Mouse (Mus musculus): ENCODE measurements around the gene Klk1b16. TPM values are rescaled to one million over a fixed set of nuclear protein-coding genes. Genes with fewer than 3 reads are reported as not detected.
"Not testable (repeated sequence)": the region's sequence is repeated elsewhere in the genome, so short reads cannot be mapped to it uniquely, and the experiment has no call there.

Klk1b16 gene
- not detected in 3 replicates for total RNA-seq (2017)

DNA sequence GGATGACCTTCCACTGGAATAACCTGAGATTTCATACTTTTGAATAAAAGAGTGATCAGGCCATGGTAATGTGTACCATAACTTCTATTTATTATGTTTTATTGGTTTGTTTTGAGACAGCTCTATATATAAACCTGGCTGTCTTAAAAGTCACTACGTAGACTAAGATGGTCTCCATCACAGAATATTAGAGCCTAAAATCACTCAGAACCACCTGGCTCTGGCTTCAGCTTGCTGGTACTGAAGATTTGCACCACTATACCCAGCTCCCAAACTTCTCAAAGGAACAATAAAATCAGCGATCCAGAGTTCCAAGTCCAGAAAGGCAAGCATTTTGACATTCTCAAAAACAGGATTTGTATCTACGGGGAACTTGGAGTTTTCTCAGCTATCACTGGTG is at the start of gene Klk1b16:
TSS of gene Klk1b16 (plus strand) at position 301 of the 400 bp plus-strand sequence.
- no peak for ATAC-seq (replicated peaks; ENCODE audit: insufficient number of reproducible peaks, low FRiP score, low TSS enrichment, poor library complexity, severe bottlenecking)

GRCm38 (mm10) chr7:44096111-44096510 is 40.5 kb upstream of the Klk1b16 start:
- no peak for ATAC-seq (replicated peaks; ENCODE audit: insufficient number of reproducible peaks, low FRiP score, low TSS enrichment, poor library complexity, severe bottlenecking)

DNA sequence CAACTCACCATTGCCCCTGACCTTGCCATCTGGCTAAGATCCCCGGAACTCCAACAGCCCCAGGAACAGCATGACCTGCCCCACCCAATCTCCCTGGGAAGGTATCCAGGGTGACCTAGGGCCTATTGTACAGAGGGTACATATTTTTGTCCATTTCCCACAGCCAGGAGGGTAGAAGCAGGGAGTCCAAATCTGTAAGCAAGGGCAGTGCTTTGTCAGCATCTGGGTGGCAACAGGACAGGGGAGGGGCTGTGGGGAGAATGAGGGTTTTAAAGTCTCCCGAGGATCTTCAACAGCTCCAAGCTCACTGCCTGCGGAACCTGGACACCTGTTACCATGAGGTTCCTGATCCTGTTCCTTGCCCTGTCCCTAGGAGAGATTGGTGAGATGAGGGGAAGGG is 34.5 kb upstream of the Klk1b16 start, which contains the start of gene Klk1b21:
TSS of gene Klk1b21 (plus strand) at position 301 of the 400 bp plus-strand sequence.
- not testable (repeated sequence) for ATAC-seq (replicated peaks; ENCODE audit: insufficient number of reproducible peaks, low FRiP score, low TSS enrichment, poor library complexity, severe bottlenecking)

DNA sequence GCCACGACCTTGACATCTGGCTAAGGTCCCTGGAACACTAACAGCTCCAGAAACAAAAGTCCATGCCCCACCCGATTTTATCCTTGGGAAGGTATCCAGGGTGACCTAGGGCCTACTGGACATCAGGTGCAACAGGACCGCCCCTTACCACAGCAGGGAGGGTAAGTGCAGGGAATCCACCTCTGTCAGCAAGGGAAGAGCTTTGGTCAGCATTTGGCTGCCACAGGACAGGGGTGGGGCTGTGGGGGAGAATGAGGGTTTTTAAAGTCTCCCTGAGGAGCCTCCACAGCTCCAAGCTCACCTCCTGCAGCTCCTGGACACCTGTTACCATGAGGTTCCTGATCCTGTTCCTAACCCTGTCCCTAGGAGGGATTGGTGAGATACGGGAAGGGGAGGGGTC is 24.2 kb upstream of the Klk1b16 start, which contains the start of gene Klk1b22:
TSS of gene Klk1b22 (plus strand) at position 301 of the 400 bp plus-strand sequence.
- no peak for ATAC-seq (replicated peaks; ENCODE audit: insufficient number of reproducible peaks, low FRiP score, low TSS enrichment, poor library complexity, severe bottlenecking)

GRCm38 (mm10) chr7:44123445-44123844 is 13.1 kb upstream of the Klk1b16 start:
- no peak for ATAC-seq (replicated peaks; ENCODE audit: insufficient number of reproducible peaks, low FRiP score, low TSS enrichment, poor library complexity, severe bottlenecking)

GRCm38 (mm10) chr7:44179299-44180045 is 42.9 kb downstream of the Klk1b16 start:
- no peak for ATAC-seq (replicated peaks; ENCODE audit: insufficient number of reproducible peaks, low FRiP score, low TSS enrichment, poor library complexity, severe bottlenecking)

- ATAC-seq (replicated peaks; ENCODE audit: insufficient number of reproducible peaks, low FRiP score, low TSS enrichment, poor library complexity, severe bottlenecking) = not testable (repeated sequence)
Observed at GRCm38 (mm10) chr7:44186516-44186915, 49.9 kb downstream of the Klk1b16 start.

GRCm38 (mm10) chr7:44187936-44188335 is 51.4 kb downstream of the Klk1b16 start, which contains the start of gene Klk1b24:
Klk1b24 (plus strand) TSS chr7:44188236.
- ATAC-seq (replicated peaks; ENCODE audit: insufficient number of reproducible peaks, low FRiP score, low TSS enrichment, poor library complexity, severe bottlenecking) = not testable (repeated sequence)

Other genes starting within 250 kb of the Klk1b16 start
- gene Klk15, start 203.0 kb upstream of the Klk1b16 start, total RNA-seq (2017) = not detected in 3 replicates
- not detected in 3 replicates for gene Klk1b8, start 186.1 kb upstream of the Klk1b16 start, total RNA-seq (2017)
- not detected in 3 replicates for gene Klk1b1, start 170.0 kb upstream of the Klk1b16 start, total RNA-seq (2017)
- not detected in 3 replicates for gene Klk1b9, start 160.7 kb upstream of the Klk1b16 start, total RNA-seq (2017)
- gene Klk1b11, start 140.9 kb upstream of the Klk1b16 start, total RNA-seq (2017) = not detected in 3 replicates
- not detected in 3 replicates for gene Klk1b26, start 124.6 kb upstream of the Klk1b16 start, total RNA-seq (2017)
- 2.3 TPM in 1 of 3 replicates, not detected in the others for gene Klk1b27, start 84.5 kb upstream of the Klk1b16 start, total RNA-seq (2017)
- gene Klk1b21, start 34.4 kb upstream of the Klk1b16 start, total RNA-seq (2017) = not detected in 3 replicates
- not detected in 3 replicates for gene Klk1b22, start 24.1 kb upstream of the Klk1b16 start, total RNA-seq (2017)
- gene Klk1b24, start 51.5 kb downstream of the Klk1b16 start, total RNA-seq (2017) = not detected in 3 replicates
- not detected in 3 replicates for gene Klk1b3, start 61.4 kb downstream of the Klk1b16 start, total RNA-seq (2017)
- not detected in 3 replicates for gene Klk1b4, start 70.7 kb downstream of the Klk1b16 start, total RNA-seq (2017)
- not detected in 3 replicates for gene Klk1b5, start 79.2 kb downstream of the Klk1b16 start, total RNA-seq (2017)
- gene Klk1, start 88.6 kb downstream of the Klk1b16 start, total RNA-seq (2017) = not detected in 3 replicates
- gene Gm36864, start 99.4 kb downstream of the Klk1b16 start, total RNA-seq (2017) = not detected in 3 replicates
- 0.49 to 0.53 TPM in 2 of 3 replicates, not detected in the other for gene 1700028J19Rik, start 109.9 kb downstream of the Klk1b16 start, total RNA-seq (2017)
- gene 2410002F23Rik, start 110.0 kb downstream of the Klk1b16 start, total RNA-seq (2017) = 28.3 to 44.7 TPM (median 44.0 TPM) in 3 replicates
- not detected in 3 replicates for gene Acp4, start 120.6 kb downstream of the Klk1b16 start, total RNA-seq (2017)
- gene Gm15517, start 124.7 kb downstream of the Klk1b16 start, total RNA-seq (2017) = not detected in 3 replicates
- gene Clec11a, start 170.1 kb downstream of the Klk1b16 start, total RNA-seq (2017) = 0.49 to 1.6 TPM (median 0.85 TPM) in 3 replicates
- 0.19 to 1.2 TPM in 2 of 3 replicates, not detected in the other for gene Shank1, start 173.5 kb downstream of the Klk1b16 start, total RNA-seq (2017)
- gene Syt3, start 247.3 kb downstream of the Klk1b16 start, total RNA-seq (2017) = not detected in 3 replicates
- gene 1700008O03Rik, start 249.1 kb downstream of the Klk1b16 start, total RNA-seq (2017) = 3.5 TPM in 1 of 3 replicates, not detected in the others

Measured in monocyte, adult 5-6 weeks (primary cell).